Mouse (Mus musculus) monocyte, adult 5-6 weeks (primary cell): ENCODE results near the gene Tmem94. TPM values are rescaled to one million over a fixed set of nuclear protein-coding genes. Genes with fewer than 3 reads are reported as not detected.

ENCODE experiments used
- ATAC-seq: fragments of 153-309, 156-312 bp; replicated peaks from 2 replicates; pipeline ENCODE4 v1.8.0; 2017; ENCODE audit warnings: mild to moderate bottlenecking; ENCODE audit not compliant: low TSS enrichment, insufficient number of reproducible peaks, severe bottlenecking, poor library complexity, low FRiP score
- total RNA-seq: library from RNA; stranded (forward); fragments of 200-1000, 200-491, 200-594 nt; gene quantifications from 3 replicates; pipeline ENCODE4 v1.2.3, GENCODE M21; 2017

Tmem94 gene
- total RNA-seq, 1 experiment from 2014 or later, result 10.8 TPM

- ATAC-seq, result no peak
Measured at GRCm38 (mm10) chr11:115843141-115843890, 78.1 kb downstream of the Tmem94 start.

DNA sequence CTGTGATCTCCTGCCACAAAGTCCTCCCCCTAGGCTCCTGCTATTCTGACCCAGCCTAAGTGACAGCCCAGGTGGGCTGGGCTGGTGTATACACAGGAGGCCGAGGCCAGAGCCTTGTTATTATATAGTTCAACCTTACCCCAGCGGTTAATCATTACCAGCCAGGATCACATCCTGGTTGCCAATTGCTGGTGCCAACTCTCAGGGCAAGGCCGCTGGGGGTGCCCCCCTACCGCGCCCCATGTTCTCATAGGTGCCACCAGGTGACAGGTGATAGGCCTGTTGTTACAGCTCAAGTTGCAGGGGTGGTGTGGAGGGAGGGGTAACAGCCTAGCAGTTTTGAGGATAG, 78.6 kb downstream of the Tmem94 start:
- no peak for ATAC-seq

GRCm38 (mm10) chr11:115844240-115844639, 79.0 kb downstream of the Tmem94 start:
- ATAC-seq, result no peak

- no peak for ATAC-seq
Measured at GRCm38 (mm10) chr11:115845819-115846218, 80.6 kb downstream of the Tmem94 start.

Other genes starting within 250 kb of the Tmem94 start
- gene Sumo2, start 229.2 kb upstream of the Tmem94 start, total RNA-seq, result 356 to 417 TPM (median 357 TPM) in 3 replicates
- gene Nup85, start 201.0 kb upstream of the Tmem94 start, total RNA-seq, result 44.3 to 90.7 TPM (median 75.8 TPM) in 3 replicates
- gene Mrps7, start 161.5 kb upstream of the Tmem94 start, total RNA-seq, result 20.4 to 30.1 TPM (median 20.7 TPM) in 3 replicates
- 32.1 to 47.8 TPM (median 37.8 TPM) in 3 replicates for gene Gga3, start 161.4 kb upstream of the Tmem94 start, total RNA-seq
- gene Mif4gd, start 152.5 kb upstream of the Tmem94 start, total RNA-seq, result 37.5 to 42.1 TPM (median 41.2 TPM) in 3 replicates
- gene Slc25a19, start 137.1 kb upstream of the Tmem94 start, total RNA-seq, result 14.2 to 23.5 TPM (median 15.3 TPM) in 3 replicates
- 28.1 to 56.7 TPM (median 47.2 TPM) in 3 replicates for gene Grb2, start 56.8 kb upstream of the Tmem94 start, total RNA-seq
- gene Caskin2, start 48.2 kb downstream of the Tmem94 start, total RNA-seq, result 0.19 to 5.1 TPM (median 0.78 TPM) in 3 replicates
- 6.3 to 11.7 TPM (median 7.3 TPM) in 3 replicates for gene Tsen54, start 49.3 kb downstream of the Tmem94 start, total RNA-seq
- 10.4 to 25.9 TPM (median 10.7 TPM) in 3 replicates for gene Llgl2, start 58.6 kb downstream of the Tmem94 start, total RNA-seq
- gene Myo15b, start 93.0 kb downstream of the Tmem94 start, total RNA-seq, result not detected in 3 replicates
- 0.87 to 5.0 TPM (median 0.96 TPM) in 3 replicates for gene Smim5, start 134.5 kb downstream of the Tmem94 start, total RNA-seq
- gene Smim6, start 146.6 kb downstream of the Tmem94 start, total RNA-seq, result 0.49 TPM in 1 of 3 replicates, not detected in the others
- 109 to 210 TPM (median 121 TPM) in 3 replicates for gene Sap30bp, start 167.8 kb downstream of the Tmem94 start, total RNA-seq
- gene Recql5, start 168.0 kb downstream of the Tmem94 start, total RNA-seq, result 16.2 to 25.6 TPM (median 23.2 TPM) in 3 replicates
- not detected in 3 replicates for gene Itgb4, start 209.3 kb downstream of the Tmem94 start, total RNA-seq
- gene Galk1, start 247.3 kb downstream of the Tmem94 start, total RNA-seq, result 3.6 to 6.4 TPM (median 5.8 TPM) in 3 replicates